Mouse (Mus musculus) heart, adult 2 months (tissue): Measurements from ENCODE around the gene Sec31b. TPM values are rescaled to one million over a fixed set of nuclear protein-coding genes. Genes with fewer than 3 reads are reported as not detected.

Source experiments
- DNase-seq, 2 experiments: peaks; one replicate each; pipeline ENCODE4 v3.0.0; 2021
- H3K27ac ChIP-seq: fragments of 200-600 bp; 2 replicates; pipeline ENCODE4 v1.8.1; 2022
- H3K27me3 ChIP-seq: fragments of 200-500 bp; 2 replicates; pipeline ENCODE4 v1.6.1; 2012; ENCODE audit warnings: mild to moderate bottlenecking, low read length, inconsistent platforms, mixed read lengths; ENCODE audit not compliant: control insufficient read depth, insufficient read depth
- H3K36me3 ChIP-seq: fragments of 200-500 bp; 2 replicates; pipeline ENCODE4 v1.6.1; 2012; ENCODE audit warnings: low read length, inconsistent platforms; ENCODE audit not compliant: control insufficient read depth, insufficient read depth
- H3K4me1 ChIP-seq: fragments of 200-500 bp; 2 replicates; pipeline ENCODE4 v1.6.1; 2011; ENCODE audit warnings: low read length; ENCODE audit not compliant: control insufficient read depth, insufficient read depth
- H3K4me3 ChIP-seq: fragments of 200-600 bp; 2 replicates; pipeline ENCODE4 v1.8.1; 2022
- H3K79me2 ChIP-seq: fragments of 200-500 bp; replicated peaks from 2 replicates; pipeline ENCODE4 v1.6.1; 2012; ENCODE audit warnings: mild to moderate bottlenecking, inconsistent platforms, low read length, moderate library complexity, mixed read lengths; ENCODE audit not compliant: control insufficient read depth, insufficient read depth
- H3K9ac ChIP-seq: fragments of 200-500 bp; 2 replicates; pipeline ENCODE4 v1.6.1; 2012; ENCODE audit warnings: low read depth, mild to moderate bottlenecking, control low read depth, inconsistent platforms, low read length, mixed read lengths
- CTCF ChIP-seq: fragments of 200-600 bp; IDR thresholded peaks from 2 replicates; pipeline ENCODE4 v1.8.1; 2022; ENCODE audit warnings: antibody characterized with exemption, mild to moderate bottlenecking, moderate library complexity
- EP300 ChIP-seq: fragments of 200-500 bp; IDR thresholded peaks from 2 replicates; pipeline ENCODE4 v1.6.1; 2011; ENCODE audit warnings: low read depth, low read length, control low read depth; ENCODE audit not compliant: insufficient read depth
- POLR2A ChIP-seq: fragments of 200-500 bp; IDR thresholded peaks from 2 replicates; pipeline ENCODE4 v1.6.1; 2011; ENCODE audit warnings: mild to moderate bottlenecking, low read depth, low read length, control low read depth; ENCODE audit not compliant: insufficient read depth
- WGBS: fragments of 180-500 bp; shearing (Covaris S2); methylation state at CpG from one replicate; pipeline ENCODE4 v1.1.7; 2018; 5-methylcytosine and 5-hydroxymethylcytosine counted together
- intact Hi-C: fragments of 180-260 bp; cut with DNase I; formaldehyde crosslinking; loops from one replicate; pipeline ENCODE4 v1.15.1; 2025
- polyA plus RNA-seq: library from polyadenylated mRNA; depleted of rRNA; stranded (reverse); fragments of >200 nt; gene quantifications from 2 replicates; pipeline ENCODE4 v1.2.3, GENCODE M21; 2012; rRNA removed
- total RNA-seq, 2 experiments: library from RNA; stranded (reverse); gene quantifications; 2 replicates each; pipeline ENCODE4 v1.2.3; 2021

Sec31b gene
- total and polyA plus RNA-seq, 3 experiments, result 8.4 to 16.9 (median 10.5) TPM

- Histone ChIP-seq H3K79me2 (no peaks in the 10 kb centered on the region), H3K27ac (no peak overlapping the region), H3K36me3 (no peaks in the 10 kb centered on the region), H3K4me3 (no peak overlapping the region), H3K9ac (no peak overlapping the region), H3K27me3 (no peaks in the 10 kb centered on the region), H3K4me1 (no peaks in the 10 kb centered on the region)
- intact Hi-C loops, result no loop called here
- 47% methylated on average over 3 of the region's 3 CpGs for WGBS
- TF ChIP-seq EP300 (no peak), POLR2A (no peak), CTCF (peak; percentile 20)
- no peak for DNase-seq
These were observed 69.1 kb downstream of the Sec31b start for GRCm38 (mm10) chr19:44476541-44476940.

- intact Hi-C loops, result no loop called here
- Histone ChIP-seq H3K27me3 (no peaks in the 10 kb centered on the region), H3K36me3 (no peaks in the 10 kb centered on the region), H3K4me3 (no peak overlapping the region), H3K4me1 (no peaks in the 10 kb centered on the region), H3K79me2 (no peaks in the 10 kb centered on the region), H3K9ac (no peak overlapping the region), H3K27ac (no peak overlapping the region)
- 73% methylated on average over 6 of the region's 6 CpGs for WGBS
- peak in 1 of 2 experiments; percentile 35 for DNase-seq
- TF ChIP-seq CTCF (no peak), EP300 (no peak)
These were observed 70.4 kb downstream of the Sec31b start for GRCm38 (mm10) chr19:44475268-44475667.

- peak; percentile 55; the same call in 1 of the 2 replicates for TF ChIP-seq EP300
- TF ChIP-seq POLR2A, result no peak
- peak; percentile 98; the same call in 1 of the 2 replicates for TF ChIP-seq CTCF
- Histone ChIP-seq H3K79me2 (no peaks in the 10 kb centered on the region), H3K4me3 (no peak overlapping the region), H3K9ac (no peak overlapping the region), H3K27me3 (no peaks in the 10 kb centered on the region), H3K36me3 (no peaks in the 10 kb centered on the region), H3K27ac (no peak overlapping the region), H3K4me1 (no peaks in the 10 kb centered on the region)
- WGBS, result 4% methylated on average over 10 of the region's 10 CpGs
- peak; percentile 82 to 83 for DNase-seq
- intact Hi-C loops, result loop anchor here (5.0 kb wide), 2 partner anchors 52 to 102 kb away; no protein-coding TSS in a partner anchor
These were observed 71.5 kb downstream of the Sec31b start for GRCm38 (mm10) chr19:44474158-44474557.

Other genes starting within 250 kb of the Sec31b start
- 1 to 10 TPM; 4.6 to 6.0 TPM for gene Scd4, start 212.8 kb downstream of the Sec31b start, total RNA-seq
- gene Scd4, start 212.8 kb downstream of the Sec31b start, polyA plus RNA-seq, result 9.0 and 12.6 TPM in 2 replicates
- 10 to 100 TPM; 25.9 to 31.7 TPM for gene Scd1, start 138.0 kb downstream of the Sec31b start, total RNA-seq
- gene Scd1, start 138.0 kb downstream of the Sec31b start, polyA plus RNA-seq, result 569 and 1,844 TPM in 2 replicates
- gene Wnt8b, start 52.4 kb downstream of the Sec31b start, total RNA-seq, result not detected
- not detected in 2 replicates for gene Wnt8b, start 52.4 kb downstream of the Sec31b start, polyA plus RNA-seq
- gene Gm20538, start 7.0 kb upstream of the Sec31b start, total RNA-seq, result not detected
- not detected in 2 replicates for gene Gm20538, start 7.0 kb upstream of the Sec31b start, polyA plus RNA-seq
- gene Ndufb8, start 9.6 kb upstream of the Sec31b start, total RNA-seq, result 1,000 to 10,000 TPM; 1,693 to 1,987 TPM
- 2,415 and 3,048 TPM in 2 replicates for gene Ndufb8, start 9.6 kb upstream of the Sec31b start, polyA plus RNA-seq
- 10 to 100 TPM; 51.1 to 55.5 TPM for gene Hif1an, start 17.0 kb upstream of the Sec31b start, total RNA-seq
- gene Hif1an, start 17.0 kb upstream of the Sec31b start, polyA plus RNA-seq, result 23.6 and 49.8 TPM in 2 replicates
- not detected for gene Pax2, start 210.2 kb upstream of the Sec31b start, total RNA-seq
- not detected in 2 replicates for gene Pax2, start 210.2 kb upstream of the Sec31b start, polyA plus RNA-seq